Mouse (Mus musculus) bone marrow macrophage, adult 2 months (primary cell): ENCODE measurements around the gene Ppfibp2.

Source experiments
- CTCF ChIP-seq: IDR thresholded peaks from 2 replicates; pipeline ENCODE4 v1.5.1; 2012; ENCODE audit warnings: low read depth, mild to moderate bottlenecking, low read length, moderate library complexity
- POLR2A ChIP-seq: IDR thresholded peaks from 2 replicates; pipeline ENCODE4 v1.6.1; 2012; ENCODE audit warnings: mild to moderate bottlenecking, low read depth, low read length, borderline replicate concordance

DNA sequence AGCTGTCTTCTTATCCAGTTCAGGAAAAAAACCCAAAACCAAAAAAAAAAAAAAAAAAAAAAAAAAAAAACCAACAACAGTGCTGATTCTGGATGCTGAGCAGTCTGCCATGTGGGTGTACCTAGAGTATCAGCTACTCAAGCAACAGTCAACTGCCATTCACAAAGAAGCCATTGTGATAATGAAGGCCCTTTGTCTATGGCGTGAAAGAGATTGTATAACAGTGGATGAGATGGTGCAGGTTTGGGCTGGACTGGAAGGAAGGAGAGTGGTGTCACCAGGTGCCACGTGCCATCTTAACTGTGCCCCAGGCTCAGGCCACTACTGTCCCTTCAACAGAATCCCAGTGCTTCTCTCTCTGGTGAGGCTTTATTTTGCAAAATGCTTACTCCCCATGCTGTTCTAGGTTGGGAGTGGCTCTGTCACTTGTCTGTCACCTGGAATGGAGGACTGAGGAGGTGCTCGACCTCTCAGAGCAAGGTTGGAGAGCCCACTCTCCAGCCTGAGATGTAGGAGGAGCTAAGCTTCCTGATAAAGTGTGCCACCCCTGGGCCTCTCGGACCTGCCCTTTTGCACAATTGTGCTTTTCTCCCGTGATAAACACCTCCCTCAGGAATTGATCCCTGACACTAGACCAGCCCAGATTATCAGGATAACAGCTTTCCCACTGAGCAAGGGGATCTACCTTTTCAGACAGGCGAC, 85.3 kb downstream of the Ppfibp2 start:
- TF ChIP-seq CTCF, result no peak
- TF ChIP-seq POLR2A, result no peak
